Mouse (Mus musculus): ENCODE measurements around the gene Cdh18.
"Not testable (repeated sequence)": the region's sequence is repeated elsewhere in the genome, so short reads cannot be mapped to it uniquely, and the experiment has no call there.

Cdh18 gene

GRCm38 (mm10) chr15:22548711-22549271 lies at the start of gene Cdh18:
Gene Cdh18, plus strand, starts transcription at chr15:22549022.
- in situ Hi-C loops (cut with MseI, MboI): no loop called here

GRCm38 (mm10) chr15:22511271-22511670 lies 37.6 kb upstream of the Cdh18 start:
- in situ Hi-C loops (cut with MseI, MboI): no loop called here

DNA sequence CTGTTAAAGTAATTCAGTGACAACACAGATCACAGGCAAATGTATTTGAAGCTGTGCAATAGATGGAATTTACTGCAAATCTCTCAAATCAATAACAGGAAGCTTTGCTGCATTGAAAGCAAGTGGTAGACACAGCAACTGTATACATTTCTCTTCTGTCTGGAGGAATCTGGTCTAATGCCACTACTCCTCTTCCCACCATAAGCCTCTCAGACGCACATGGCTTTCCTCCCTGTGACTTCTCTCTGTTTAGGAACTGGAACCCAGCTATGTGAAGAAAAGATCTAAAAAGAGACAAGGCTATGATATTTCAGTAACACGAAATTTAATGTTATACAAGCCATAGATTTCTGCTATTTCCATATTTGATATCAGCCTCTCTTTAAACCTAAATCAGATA lies 13.0 kb upstream of the Cdh18 start:
- in situ Hi-C loops (cut with MseI, MboI): no loop called here

DNA sequence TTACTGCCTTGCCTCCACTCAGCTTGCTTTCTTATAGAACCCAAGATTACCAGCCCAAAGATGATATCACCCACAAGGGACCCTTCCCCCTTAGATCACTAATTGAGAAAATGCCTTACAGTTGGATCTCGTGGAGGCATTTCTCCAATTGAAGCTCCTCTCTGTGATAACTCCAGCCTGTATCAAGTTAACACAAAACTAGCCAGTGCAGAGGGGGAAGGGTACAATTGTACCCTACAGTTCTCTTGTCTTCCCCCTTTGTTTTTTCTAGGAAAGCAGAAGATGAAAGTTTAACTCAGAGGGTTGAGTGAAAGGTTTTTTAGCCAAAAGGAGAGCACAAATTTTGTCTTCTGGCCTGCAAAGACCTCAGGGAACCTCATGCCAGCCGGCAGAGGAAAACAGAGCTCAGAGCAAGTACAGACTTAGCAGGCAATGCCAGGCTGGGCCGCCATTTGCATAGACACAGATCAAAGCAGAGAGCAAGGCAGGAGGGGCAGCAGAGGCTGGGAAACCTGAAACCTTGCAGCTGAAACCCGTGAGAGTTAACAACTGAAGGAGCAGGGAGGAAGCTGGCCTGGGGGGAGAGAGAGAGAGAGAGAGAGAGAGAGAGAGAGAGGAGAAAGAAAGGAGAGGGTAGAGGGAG lies 29.3 kb downstream of the Cdh18 start:
- in situ Hi-C loops (cut with MseI, MboI): no loop called here

DNA sequence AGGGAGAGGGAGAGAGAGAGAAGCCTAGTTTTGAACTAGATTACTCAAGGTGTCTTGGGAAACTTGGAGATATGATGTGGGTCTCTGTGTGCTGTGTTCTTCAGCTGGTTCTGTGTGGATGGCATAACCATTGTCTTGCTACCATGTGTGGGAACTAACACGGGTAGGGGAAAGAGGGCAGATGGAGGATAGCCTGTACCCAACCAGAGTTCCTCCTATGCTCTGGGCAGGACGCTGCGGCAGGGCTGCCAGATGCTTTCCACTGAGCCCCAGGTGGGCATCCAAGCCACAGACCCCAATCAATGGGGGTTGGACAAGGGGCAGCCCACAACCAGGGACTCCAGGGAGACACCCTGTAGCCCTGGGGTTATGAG lies 29.8 kb downstream of the Cdh18 start:
- in situ Hi-C loops (cut with MseI, MboI): no loop called here

DNA sequence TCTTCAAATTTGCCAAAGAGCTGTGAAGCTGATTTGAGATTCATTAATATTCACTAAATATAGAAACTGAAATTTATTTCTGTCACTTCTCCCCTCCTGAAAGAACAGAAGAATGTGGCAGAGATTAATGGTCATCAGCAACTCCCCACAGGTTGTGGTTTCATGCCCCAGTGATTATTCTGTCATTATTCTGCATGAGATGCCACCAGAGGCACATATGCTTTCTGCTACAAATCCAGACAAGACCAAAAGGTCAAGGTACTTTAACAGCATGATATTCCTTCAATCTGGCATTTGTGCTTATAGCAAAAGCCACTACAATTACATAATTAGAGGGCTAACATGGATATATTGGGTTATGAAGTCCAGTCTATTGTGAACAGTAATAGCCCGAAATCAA lies 35.8 kb downstream of the Cdh18 start:
- in situ Hi-C loops (cut with MseI, MboI): no loop called here

GRCm38 (mm10) chr15:22716376-22716775 lies 167.6 kb downstream of the Cdh18 start:
- in situ Hi-C loops (cut with MseI, MboI): no loop called here

DNA sequence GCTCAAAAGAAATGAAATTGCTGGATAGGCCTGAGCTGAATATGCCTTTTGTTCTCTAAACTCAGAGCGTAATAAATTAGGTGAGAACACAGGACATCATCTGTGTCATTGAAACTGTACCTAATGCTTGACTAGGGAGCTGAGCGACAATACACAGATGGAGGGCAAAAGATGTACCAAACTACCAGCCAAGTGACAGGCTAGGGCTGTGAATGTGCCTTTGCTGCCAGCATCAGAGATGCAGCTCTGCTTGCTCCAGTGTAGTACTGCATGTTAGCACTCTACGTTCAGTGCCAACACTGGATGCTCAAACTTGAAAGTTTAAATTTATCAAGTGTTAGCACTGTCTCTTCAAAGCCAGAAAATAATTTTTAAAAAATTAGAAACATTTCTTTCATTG lies 168.9 kb downstream of the Cdh18 start:
- in situ Hi-C loops (cut with MseI, MboI): no loop called here

DNA sequence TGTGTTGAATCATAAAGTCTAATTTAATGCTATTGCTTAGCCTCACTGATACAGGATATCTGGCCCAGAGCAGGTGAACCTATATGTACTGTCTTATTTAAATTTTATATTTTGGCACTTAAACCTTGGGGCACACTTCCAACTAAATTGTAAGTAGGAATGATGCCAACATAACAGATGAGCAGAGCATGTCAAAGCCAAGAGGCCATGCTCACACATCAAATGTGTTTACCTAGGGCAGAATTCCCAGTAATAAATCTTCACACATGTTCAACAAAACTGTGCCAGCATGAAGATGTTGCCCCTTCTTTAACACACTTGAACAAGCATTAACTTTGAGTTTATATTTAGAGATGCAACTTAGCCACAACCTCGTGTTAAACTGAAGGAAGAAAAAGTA lies 177.8 kb downstream of the Cdh18 start:
- in situ Hi-C loops (cut with MseI, MboI): no loop called here

DNA sequence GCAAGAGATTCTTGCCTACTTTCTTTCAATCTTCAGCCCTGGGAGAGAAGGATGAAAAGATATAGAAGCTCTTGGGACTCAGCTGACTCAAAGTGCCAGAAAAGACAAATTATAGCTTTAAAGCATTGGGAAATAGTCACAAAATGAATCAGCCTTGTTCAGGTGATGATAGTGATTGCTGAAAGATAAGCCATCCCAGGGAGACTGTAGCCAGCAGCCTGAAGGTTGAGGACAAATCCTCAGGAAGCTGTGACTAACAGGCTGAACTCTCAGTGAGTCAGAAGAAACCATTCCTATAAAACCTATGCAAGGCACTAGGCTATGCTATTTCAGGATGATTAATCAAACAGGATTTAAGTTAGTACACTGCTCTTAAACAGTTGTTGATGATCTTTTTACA lies 184.2 kb downstream of the Cdh18 start:
- in situ Hi-C loops (cut with MseI, MboI): no loop called here

GRCm38 (mm10) chr15:22736165-22736564 lies 187.3 kb downstream of the Cdh18 start:
- in situ Hi-C loops (cut with MseI, MboI): no loop called here

GRCm38 (mm10) chr15:22761257-22761656 lies 212.4 kb downstream of the Cdh18 start:
- in situ Hi-C loops (cut with MseI, MboI): not testable (repeated sequence)

DNA sequence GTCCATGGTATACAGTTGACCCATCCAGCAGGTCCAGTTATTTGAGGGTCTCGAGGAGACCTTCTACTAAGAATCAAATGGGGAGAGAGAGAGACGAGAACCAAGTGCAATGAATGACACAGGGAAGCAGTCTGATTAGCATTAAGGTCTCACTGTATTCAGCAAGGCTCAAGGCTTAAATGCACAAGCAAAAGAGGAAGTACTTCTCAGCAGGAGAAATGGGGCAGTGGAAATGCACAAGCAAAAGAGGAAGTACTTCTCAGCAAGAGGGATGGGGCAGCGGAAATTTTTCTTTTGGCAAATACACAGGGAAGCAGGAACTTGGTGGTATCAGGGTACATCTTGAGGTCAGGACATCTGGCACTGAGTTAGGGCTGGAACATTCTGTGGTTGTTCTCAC lies 217.8 kb downstream of the Cdh18 start:
- in situ Hi-C loops (cut with MseI, MboI): not testable (repeated sequence)

- in situ Hi-C loops (cut with MseI, MboI): no loop called here
Observed at GRCm38 (mm10) chr15:22776346-22776745, 227.5 kb downstream of the Cdh18 start.

DNA sequence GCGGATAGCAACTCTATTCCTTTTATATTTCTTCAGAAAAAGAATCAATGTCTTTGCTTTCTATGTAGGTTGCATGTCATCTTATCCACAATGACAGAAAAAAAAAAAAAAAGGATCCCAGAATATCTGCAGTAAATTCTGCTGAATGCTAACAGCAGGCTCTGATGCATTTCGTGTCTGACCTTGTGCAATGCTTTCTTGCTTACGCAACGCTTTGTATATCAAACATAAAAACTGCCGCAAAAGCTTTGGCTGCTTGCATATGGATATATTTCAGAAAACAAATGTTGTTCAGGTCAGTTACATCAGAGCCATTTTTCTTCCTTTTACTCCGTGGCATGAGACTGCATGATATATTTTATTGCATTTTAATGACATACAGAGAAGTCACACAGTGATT lies 240.9 kb downstream of the Cdh18 start:
- in situ Hi-C loops (cut with MseI, MboI): no loop called here

GRCm38 (mm10) chr15:22791791-22792190 lies 243.0 kb downstream of the Cdh18 start:
- in situ Hi-C loops (cut with MseI, MboI): no loop called here

DNA sequence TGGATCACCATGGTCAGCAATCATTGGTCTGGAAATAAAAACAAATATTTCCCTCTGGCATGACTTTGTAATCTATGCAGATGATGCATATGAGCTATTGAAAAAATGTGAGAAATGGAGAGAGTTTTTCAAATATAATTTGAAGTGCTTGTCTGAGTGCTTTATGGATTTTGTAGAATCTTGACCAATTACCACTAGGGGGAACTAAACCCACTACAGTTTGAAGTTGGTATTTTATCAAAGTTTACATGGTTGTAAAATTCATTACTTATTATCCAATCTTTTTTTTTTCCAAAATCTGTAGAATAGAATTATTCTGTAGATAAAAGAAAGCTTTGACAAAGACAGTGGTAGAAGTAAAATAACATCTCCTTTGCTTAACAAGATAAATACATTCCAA lies 284.3 kb downstream of the Cdh18 start:
- in situ Hi-C loops (cut with MseI, MboI): no loop called here

DNA sequence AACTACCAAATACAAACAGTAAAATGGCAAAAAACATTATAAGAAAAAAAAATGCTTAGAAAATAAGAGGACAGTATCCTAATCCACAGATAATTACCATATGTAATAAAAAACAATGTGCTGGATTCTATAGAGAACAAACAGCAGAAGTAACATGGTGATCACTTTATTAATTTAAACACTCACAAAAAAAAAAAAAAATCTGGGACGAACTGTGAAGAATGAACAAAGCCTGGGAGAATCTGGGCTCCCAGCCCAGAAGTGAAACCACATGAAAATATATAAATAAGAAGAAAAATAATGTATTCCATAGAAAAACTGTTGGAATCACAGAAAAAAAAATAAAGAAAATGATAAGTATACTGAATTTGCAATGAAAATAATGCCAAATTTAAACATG lies 288.4 kb downstream of the Cdh18 start:
- in situ Hi-C loops (cut with MseI, MboI): no loop called here

- in situ Hi-C loops (cut with MseI, MboI): no loop called here
Observed at GRCm38 (mm10) chr15:22857704-22858103, 308.9 kb downstream of the Cdh18 start.

GRCm38 (mm10) chr15:22870679-22871078 lies 321.9 kb downstream of the Cdh18 start:
- in situ Hi-C loops (cut with MseI, MboI): no loop called here

DNA sequence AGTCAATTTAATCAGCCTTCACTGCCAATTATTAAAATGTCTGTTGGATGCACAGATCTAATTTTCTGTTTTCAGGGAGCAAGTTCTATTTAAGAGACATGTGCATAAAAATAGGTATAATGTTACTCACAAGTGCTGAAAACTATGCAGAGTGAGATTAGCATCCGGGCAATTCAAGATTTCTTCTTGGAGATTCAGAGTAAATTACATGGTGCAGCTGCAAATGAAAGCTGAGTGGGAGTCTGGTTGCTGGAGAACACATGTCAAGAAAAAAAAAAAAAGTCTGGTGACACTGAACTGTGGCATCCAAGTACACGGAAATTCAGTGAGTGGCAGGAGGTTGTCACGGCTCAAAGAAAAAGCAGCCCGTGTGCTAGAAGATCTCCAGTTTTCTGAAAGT lies 348.9 kb downstream of the Cdh18 start:
- in situ Hi-C loops (cut with MseI, MboI): no loop called here

- in situ Hi-C loops (cut with MseI, MboI): no loop called here
Observed at GRCm38 (mm10) chr15:22898208-22898607, 349.4 kb downstream of the Cdh18 start.

DNA sequence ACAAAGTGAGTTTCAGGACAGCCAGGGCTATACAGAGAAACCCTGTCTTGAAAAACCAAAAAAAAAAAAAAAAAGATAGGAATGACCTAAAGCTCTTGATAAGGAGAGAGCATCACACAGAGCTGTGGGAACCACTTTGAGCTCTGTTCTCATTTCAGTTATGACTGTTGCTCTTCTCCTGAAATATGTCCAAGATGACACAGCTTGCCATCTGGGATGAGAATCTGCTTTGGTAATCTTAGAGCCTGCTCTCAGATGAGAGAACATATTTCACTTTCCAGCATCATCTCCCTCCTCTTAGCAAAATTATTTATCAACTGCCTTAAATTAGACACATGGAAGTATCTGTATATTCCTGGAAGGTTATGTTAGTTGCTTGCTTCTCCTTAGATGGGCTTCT lies 365.6 kb downstream of the Cdh18 start:
- in situ Hi-C loops (cut with MseI, MboI): no loop called here

- in situ Hi-C loops (cut with MseI, MboI): no loop called here
Observed at GRCm38 (mm10) chr15:22934293-22934692, 385.5 kb downstream of the Cdh18 start.
